Mouse (Mus musculus) lung, embryonic 16.5 days (tissue): ENCODE results near the gene Pik3r2. TPM values are rescaled to one million over a fixed set of nuclear protein-coding genes. Genes with fewer than 3 reads are reported as not detected.
A peak's percentile ranks its signal among the peaks of the same experiment; 100 is the strongest.

ENCODE experiments used
- ATAC-seq: fragments of 200-750 bp; cut with Nextera tagmentation; 2 replicates; pipeline ENCODE4 v1.8.0; 2017; ENCODE audit warnings: low read depth, mild to moderate bottlenecking, moderate library complexity
- H3K27ac ChIP-seq: fragments of 300-500 bp; sonication (generic); 2 replicates; pipeline ENCODE4 v1.5.1; 2014; ENCODE audit warnings: mild to moderate bottlenecking, control low read depth, low read length
- H3K27me3 ChIP-seq: fragments of 300-500 bp; sonication (generic); 2 replicates; pipeline ENCODE4 v1.6.1; 2014; ENCODE audit warnings: low read depth, low read length, mixed read lengths; ENCODE audit not compliant: control insufficient read depth, insufficient read depth
- H3K36me3 ChIP-seq: fragments of 300-500 bp; sonication (generic); 2 replicates; pipeline ENCODE4 v1.6.1; 2014; ENCODE audit warnings: low read length; ENCODE audit not compliant: control insufficient read depth, insufficient read depth
- H3K4me1 ChIP-seq: fragments of 300-500 bp; sonication (generic); replicated peaks from 2 replicates; pipeline ENCODE4 v1.6.1; 2014; ENCODE audit warnings: low read length, mixed read lengths; ENCODE audit not compliant: control insufficient read depth, insufficient read depth
- H3K4me2 ChIP-seq: fragments of 300-500 bp; sonication (generic); 2 replicates; pipeline ENCODE4 v1.6.1; 2014; ENCODE audit warnings: low read depth, low read length, control low read depth
- H3K4me3 ChIP-seq: fragments of 300-500 bp; sonication (generic); 2 replicates; pipeline ENCODE4 v1.5.1; 2014; ENCODE audit warnings: mild to moderate bottlenecking, low read length, control low read depth
- H3K9ac ChIP-seq: fragments of 300-500 bp; sonication (generic); 2 replicates; pipeline ENCODE4 v1.6.1; 2014; ENCODE audit warnings: low read length, control low read depth
- H3K9me3 ChIP-seq: fragments of 300-500 bp; sonication (generic); 2 replicates; pipeline ENCODE4 v1.6.1; 2016; ENCODE audit warnings: low read length; ENCODE audit not compliant: control insufficient read depth
- WGBS: fragments of 180-500 bp; shearing (Covaris S2); extraction: QIAGEN DNeasy Blood & Tissue Kit; methylation state at CpG from one replicate; pipeline ENCODE4 v1.1.7; 2014; 5-methylcytosine and 5-hydroxymethylcytosine counted together
- polyA plus RNA-seq: library from polyadenylated mRNA; unstranded; fragments of >200 nt; fragmentation: Nextera tagmentation; extraction: Ambion mirVana; gene quantifications from 2 replicates; pipeline ENCODE4 v1.2.1, GENCODE M21; 2015

Gene Pik3r2
- polyA plus RNA-seq, 1 experiment from 2014 or later: 56.8 TPM

DNA sequence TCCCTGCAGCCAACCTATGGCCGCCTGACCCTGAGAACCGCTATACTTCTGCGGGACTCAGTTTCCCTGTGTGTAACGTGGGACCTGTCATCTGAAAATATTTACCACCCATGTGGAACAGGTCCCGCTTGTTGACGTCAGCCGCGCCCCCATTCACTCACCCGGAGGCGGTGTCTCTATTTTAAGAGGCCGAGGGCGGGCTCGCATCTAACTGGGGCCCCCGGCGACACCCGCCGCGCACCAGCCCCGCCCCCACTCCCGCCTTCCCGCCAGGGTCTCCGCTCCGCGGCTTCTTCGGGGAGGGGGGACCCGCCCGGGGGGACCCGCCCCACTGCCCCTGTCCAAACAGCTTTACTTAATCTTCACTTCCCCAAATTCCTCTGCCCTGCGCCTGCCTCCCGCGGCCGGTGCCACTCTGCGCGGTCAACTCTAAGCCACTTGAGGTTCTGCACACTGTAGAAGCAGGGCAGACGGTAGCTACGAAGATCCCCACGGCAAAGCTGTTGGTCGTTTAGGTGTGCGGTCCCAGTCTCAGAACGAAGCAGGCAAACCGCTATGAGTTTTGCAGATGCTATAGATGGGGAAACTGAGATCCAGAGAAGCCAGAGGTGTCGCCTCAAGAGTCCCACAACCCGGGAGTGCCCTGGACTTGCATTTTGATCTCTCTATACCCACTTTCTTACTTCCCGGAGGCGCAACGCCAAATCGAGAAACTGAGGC lies 27.4 kb upstream of the Pik3r2 start:
- Histone ChIP-seq H3K9ac (peak overlapping the region; percentile 53), H3K4me2 (peak overlapping the region; percentile 87), H3K4me3 (peak overlapping the region; percentile 62), H3K27me3 (peaks cover 30% of the 10 kb centered on the region), H3K9me3 (no peaks in the 10 kb centered on the region), H3K4me1 (peaks cover 8% of the 10 kb centered on the region), H3K36me3 (no peaks in the 10 kb centered on the region), H3K27ac (no peak overlapping the region)
- 1% methylated on average over 45 of the region's 47 CpGs for WGBS
- peak; percentile 40 for ATAC-seq

DNA sequence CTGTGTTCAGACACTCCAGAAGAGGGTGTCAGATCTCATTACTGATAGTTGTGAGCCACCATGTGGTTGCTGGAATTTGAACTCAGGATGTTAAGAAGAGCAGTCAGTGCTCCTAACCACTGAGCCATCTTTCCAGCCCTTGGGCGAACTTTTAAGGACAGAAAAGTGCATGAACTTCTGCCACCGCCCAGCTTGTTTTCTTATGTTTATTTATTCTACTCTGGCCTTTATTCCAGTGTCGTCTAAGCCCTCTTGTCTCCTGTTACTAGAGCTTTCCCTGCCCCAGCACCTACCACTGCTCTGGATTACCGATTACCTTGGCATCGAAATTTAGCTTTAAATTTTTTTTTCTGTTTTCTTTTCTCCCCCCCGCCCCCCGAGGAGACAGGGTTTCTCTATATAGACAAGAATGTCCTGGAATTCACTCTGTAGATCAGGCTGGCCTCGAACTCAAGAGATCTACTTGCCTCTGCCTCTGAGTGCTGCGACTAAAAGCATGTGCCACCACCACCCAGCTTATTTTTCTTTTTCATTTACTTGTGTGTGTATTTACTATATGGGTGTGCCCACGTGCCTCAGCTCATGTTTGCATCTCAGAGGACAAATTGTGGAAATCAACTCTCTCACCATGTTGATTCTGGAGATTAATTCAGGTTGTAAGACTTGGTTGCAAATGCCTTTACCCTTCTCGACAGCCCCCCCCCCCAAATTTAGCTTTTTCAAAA lies 26.4 kb upstream of the Pik3r2 start:
- Histone ChIP-seq H3K9me3 (no peaks in the 10 kb centered on the region), H3K4me3 (no peak overlapping the region), H3K36me3 (no peaks in the 10 kb centered on the region), H3K27me3 (peaks cover 40% of the 10 kb centered on the region), H3K9ac (no peak overlapping the region), H3K4me1 (peaks cover 15% of the 10 kb centered on the region), H3K27ac (no peak overlapping the region), H3K4me2 (no peak overlapping the region)
- no peak for ATAC-seq
- 49% methylated on average over 11 of the region's 11 CpGs for WGBS

DNA sequence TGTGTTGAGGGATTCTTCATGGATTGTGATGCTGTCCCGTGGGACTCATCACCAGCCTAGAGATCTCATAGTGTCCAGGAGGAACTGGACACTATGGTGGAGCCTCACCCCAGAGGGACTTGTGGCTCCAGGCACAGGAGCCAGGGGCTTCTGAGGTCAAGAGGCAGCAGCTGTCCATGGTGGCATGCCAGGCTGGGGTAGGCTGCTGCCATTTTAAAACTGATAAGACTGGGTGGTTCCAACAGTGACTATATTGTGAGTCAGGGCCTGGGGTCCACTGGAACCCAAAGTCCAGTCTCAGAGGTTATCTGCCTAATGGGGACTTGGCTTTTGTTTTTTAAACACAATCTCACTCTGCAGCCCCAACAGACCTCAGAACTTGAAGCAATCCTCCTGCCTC lies 25.3 kb upstream of the Pik3r2 start:
- no peak for ATAC-seq
- Histone ChIP-seq H3K9me3 (no peaks in the 10 kb centered on the region), H3K27ac (no peak overlapping the region), H3K27me3 (peaks cover 43% of the 10 kb centered on the region), H3K4me2 (no peak overlapping the region), H3K4me1 (peaks cover 18% of the 10 kb centered on the region), H3K9ac (no peak overlapping the region), H3K36me3 (no peaks in the 10 kb centered on the region), H3K4me3 (no peak overlapping the region)
- 69% methylated on average over 1 of the region's 1 CpGs for WGBS

DNA sequence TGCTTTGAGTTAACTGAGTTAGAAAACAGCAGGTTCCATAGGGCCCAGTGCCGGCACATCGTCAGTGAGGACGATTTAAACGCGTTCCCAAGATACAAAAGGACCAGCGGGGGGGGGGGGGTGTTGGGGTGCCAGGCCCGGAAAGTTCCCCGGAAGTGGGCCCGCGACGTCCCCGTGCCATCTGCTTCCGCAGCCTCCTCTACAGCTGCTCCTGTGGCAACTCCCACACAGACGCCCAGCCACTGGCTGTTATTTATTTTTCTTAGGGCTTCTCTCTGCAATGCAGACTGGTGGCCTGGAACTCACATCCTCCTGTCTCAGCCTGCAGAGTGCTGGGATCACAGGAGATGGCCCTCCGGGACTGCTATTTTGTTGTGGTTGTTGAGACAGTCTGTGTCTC lies 24.6 kb upstream of the Pik3r2 start:
- Histone ChIP-seq H3K36me3 (no peaks in the 10 kb centered on the region), H3K4me2 (no peak overlapping the region), H3K9ac (no peak overlapping the region), H3K4me3 (no peak overlapping the region), H3K27ac (no peak overlapping the region), H3K4me1 (peaks cover 24% of the 10 kb centered on the region), H3K9me3 (no peaks in the 10 kb centered on the region), H3K27me3 (peaks cover 43% of the 10 kb centered on the region)
- 26% methylated on average over 15 of the region's 15 CpGs for WGBS
- ATAC-seq: no peak

DNA sequence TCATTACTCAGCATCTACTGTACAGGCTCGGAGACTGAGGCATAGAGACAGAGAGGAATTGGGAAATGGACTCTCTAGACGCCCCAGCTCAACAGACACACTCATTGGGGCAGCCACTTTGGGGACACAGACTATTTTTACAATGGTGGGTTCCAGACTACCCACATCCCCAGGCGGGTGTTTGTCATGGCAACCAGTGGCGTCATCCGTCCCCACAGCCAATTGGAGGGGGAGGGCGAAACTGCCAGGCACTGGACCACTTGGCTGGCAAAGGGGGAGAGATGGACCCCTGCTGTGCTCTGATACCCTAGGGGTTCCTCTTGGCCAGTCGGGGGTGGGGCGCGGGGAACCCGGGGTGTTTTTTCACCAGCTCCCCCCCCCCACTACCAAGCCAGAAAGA lies 24.1 kb upstream of the Pik3r2 start:
- H3K27me3 ChIP-seq: peaks cover 42% of the 10 kb centered on the region
- H3K4me1 ChIP-seq: peaks cover 24% of the 10 kb centered on the region

DNA sequence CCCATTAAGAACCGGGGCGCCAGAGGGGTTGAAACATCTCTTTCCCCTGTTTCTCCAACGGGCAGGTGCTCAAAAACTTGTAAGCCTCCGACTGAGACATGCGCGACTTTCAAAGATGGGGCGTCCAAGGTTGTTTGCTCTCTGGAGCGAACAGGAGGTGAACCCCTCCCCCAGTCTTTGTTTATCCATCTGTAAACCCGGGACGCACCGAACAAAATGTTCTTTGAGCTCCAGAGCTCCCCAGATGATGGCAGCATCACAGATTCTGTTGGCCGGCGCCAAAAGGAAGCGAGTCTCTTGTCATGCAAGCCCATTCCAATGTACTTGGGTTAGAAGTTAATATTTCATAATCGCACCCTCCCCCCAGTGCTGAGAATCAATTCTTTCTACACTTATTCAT lies 21.8 kb upstream of the Pik3r2 start:
- H3K27me3 ChIP-seq: peaks cover 31% of the 10 kb centered on the region
- WGBS: 10% methylated on average over 15 of the region's 15 CpGs
- no peaks in the 10 kb centered on the region for H3K36me3 ChIP-seq
- peaks cover 17% of the 10 kb centered on the region for H3K4me1 ChIP-seq
- peak overlapping the region; percentile 92 for H3K4me2 ChIP-seq
- peak overlapping the region; percentile 64 for H3K9ac ChIP-seq
- no peak overlapping the region for H3K27ac ChIP-seq
- peak overlapping the region; percentile 59 for H3K4me3 ChIP-seq
- ATAC-seq: no peak
- no peaks in the 10 kb centered on the region for H3K9me3 ChIP-seq

More for the DNA sequence above, 24.1 kb upstream of the Pik3r2 start:
- no peak overlapping the region for H3K9ac ChIP-seq
- H3K9me3 ChIP-seq: no peaks in the 10 kb centered on the region
- no peaks in the 10 kb centered on the region for H3K36me3 ChIP-seq
- H3K4me3 ChIP-seq: no peak overlapping the region
- H3K27ac ChIP-seq: no peak overlapping the region
- no peak for ATAC-seq
- H3K4me2 ChIP-seq: no peak overlapping the region
- WGBS: 51% methylated on average over 10 of the region's 10 CpGs

DNA sequence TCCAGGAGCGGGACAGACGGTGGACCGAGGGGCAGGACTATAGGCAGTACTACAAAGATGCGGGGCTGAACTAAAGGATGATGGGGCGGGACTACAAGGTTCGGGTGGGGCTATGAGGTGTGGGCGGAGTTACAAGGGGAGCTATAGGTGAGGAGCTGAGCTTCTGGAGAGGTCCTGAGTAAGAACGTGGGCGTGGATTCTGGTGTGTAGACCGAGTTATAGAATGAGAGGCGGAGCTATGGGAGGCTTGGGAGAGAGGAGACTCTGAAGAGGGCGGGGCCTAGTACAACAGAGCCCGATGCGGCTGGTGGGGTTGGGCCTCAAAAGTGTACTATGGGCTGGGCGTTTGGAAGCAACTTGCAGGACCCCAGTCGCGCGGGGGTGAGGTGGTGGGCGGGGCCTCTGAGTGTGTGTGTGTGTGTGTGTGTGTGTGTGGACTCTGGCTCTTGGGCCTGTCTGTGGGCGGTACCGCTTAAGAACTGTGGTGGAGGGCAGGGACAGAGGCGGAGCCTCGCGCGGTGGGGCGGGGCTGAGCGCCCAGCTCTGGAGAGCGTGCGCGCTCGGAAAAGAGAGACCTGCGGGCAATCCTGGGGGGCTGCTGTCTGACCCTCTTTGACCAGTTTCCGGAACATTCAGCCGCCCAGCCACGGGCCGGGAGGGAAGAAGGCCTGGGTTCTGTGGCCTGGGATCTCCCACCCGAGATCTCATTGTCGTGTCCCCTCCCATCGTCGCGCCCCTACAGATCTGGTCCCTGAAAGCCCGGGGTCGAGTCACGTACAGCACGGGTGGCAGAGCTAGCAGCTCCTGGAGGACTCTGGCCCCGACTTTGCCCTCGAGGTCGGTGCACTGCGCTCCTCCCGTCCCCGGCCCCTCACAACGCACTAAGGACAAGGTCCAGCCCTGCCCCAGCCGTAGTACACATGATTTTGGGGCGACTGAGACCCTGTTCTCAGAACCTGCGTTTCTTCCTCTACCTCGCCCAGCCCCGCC lies 20.9 kb upstream of the Pik3r2 start:
- H3K4me3 ChIP-seq: peak overlapping the region; percentile 59
- H3K27me3 ChIP-seq: peaks cover 31% of the 10 kb centered on the region
- H3K4me1 ChIP-seq: peaks cover 26% of the 10 kb centered on the region
- H3K9ac ChIP-seq: peak overlapping the region; percentile 64
- H3K4me2 ChIP-seq: peak overlapping the region; percentile 92
- H3K27ac ChIP-seq: no peak overlapping the region; the same call in 1 of the 2 replicates
- H3K9me3 ChIP-seq: no peaks in the 10 kb centered on the region
- peak; percentile 85 for ATAC-seq
- WGBS: under 1% methylated on average over 57 of the region's 57 CpGs
- H3K36me3 ChIP-seq: no peaks in the 10 kb centered on the region

DNA sequence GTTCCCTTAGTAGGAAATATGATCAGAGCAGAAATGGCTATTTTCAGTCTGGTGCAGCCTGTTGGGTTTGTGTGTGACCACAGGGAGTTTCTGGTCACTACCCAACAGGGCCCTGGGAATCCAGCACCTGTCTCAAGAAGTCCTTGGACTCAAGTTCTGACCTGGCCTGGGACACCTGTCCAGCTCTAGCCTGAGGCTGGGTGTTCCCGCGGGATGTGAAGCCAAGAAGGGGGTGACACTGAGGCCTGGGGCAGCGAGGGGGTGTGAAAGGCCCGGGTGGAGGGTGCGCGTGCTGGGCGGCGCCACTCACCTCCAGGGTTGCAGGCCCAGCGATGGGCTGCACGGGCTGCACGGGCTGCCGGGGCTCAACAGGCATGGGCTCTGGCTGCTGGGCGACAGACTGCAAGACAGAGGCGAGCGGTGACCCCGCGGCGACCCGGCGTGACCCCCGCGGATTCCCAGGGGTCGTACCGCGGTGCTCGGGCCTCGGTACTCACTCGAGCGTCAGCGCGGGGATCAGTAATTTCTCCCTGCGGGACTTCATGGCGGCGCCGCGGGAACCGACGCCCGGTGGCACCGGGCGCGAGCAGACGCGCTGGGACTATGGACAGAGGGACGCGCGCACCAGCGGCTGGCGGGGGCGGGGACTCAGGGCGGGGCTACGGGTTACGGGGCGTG lies 20.0 kb upstream of the Pik3r2 start:
- WGBS: 2% methylated on average over 54 of the region's 54 CpGs
- Histone ChIP-seq H3K9ac (peak overlapping the region; percentile 69), H3K27me3 (peaks cover 31% of the 10 kb centered on the region)

More for the DNA sequence above, 20.0 kb upstream of the Pik3r2 start:
- Histone ChIP-seq H3K36me3 (no peaks in the 10 kb centered on the region), H3K4me1 (peaks cover 29% of the 10 kb centered on the region), H3K9me3 (no peaks in the 10 kb centered on the region), H3K4me2 (peak overlapping the region; percentile 92), H3K27ac (no peak overlapping the region; the same call in 1 of the 2 replicates), H3K4me3 (peak overlapping the region; percentile 59)
- ATAC-seq: no peak
